Mouse (Mus musculus) E14TG2a.4 (cell line): ENCODE measurements around the gene Pip5k1c.
A peak's percentile ranks its signal among the peaks of the same experiment; 100 is the strongest.

Experiments used
- H3K27me3 ChIP-seq: 2 replicates; pipeline ENCODE4 v1.6.1; 2014; ENCODE audit warnings: low read length, control low read depth; ENCODE audit not compliant: insufficient read depth
- H3K36me3 ChIP-seq: 2 replicates; pipeline ENCODE4 v1.6.1; 2014; ENCODE audit warnings: low read length, control low read depth; ENCODE audit not compliant: insufficient read depth
- H3K4me1 ChIP-seq: replicated peaks from 2 replicates; pipeline ENCODE4 v1.6.1; 2014; ENCODE audit warnings: low read depth, low read length, control low read depth
- H3K4me3 ChIP-seq: replicated peaks from 2 replicates; pipeline ENCODE4 v1.5.1; 2014; ENCODE audit warnings: mild to moderate bottlenecking, low read length
- H3K9me3 ChIP-seq: 2 replicates; pipeline ENCODE4 v1.6.1; 2014; ENCODE audit warnings: low read length, control low read depth
- CTCF ChIP-seq: conservative IDR thresholded peaks from 2 replicates; pipeline ENCODE4 v1.5.1; 2014; ENCODE audit warnings: low read length
- NANOG ChIP-seq: IDR thresholded peaks from 2 replicates; pipeline ENCODE4 v1.6.1; 2014; ENCODE audit warnings: borderline replicate concordance, low read length, mixed read lengths
- POU5F1 ChIP-seq: IDR thresholded peaks from 2 replicates; pipeline ENCODE4 v1.6.1; 2014; ENCODE audit warnings: low read length, borderline replicate concordance

Pip5k1c gene

DNA sequence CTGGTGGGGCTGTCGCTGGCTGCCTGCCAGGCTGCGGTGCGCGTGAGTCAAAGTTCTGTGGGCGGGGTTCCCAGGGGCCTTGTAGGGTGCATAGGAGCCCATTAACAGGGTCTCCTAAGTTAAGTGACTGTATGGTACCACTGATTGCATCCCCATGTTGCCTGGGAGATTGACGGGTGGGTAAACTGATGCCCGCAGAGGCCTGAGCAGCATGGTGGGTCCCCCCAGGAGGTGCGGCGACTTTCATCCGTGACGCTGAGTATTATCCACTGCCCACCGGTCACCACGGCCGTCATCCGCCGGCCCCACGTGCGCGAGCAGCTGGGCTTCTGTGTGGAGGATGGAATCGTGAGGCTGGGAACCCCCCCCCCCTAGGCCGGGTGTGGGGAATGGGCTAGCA is 20.4 kb upstream of the Pip5k1c start:
- Histone ChIP-seq H3K4me1 (peaks cover 68% of the 10 kb centered on the region), H3K27me3 (peaks cover 5% of the 10 kb centered on the region; the same call in 1 of the 2 replicates), H3K4me3 (peak overlapping the region; percentile 67), H3K36me3 (peaks cover 60% of the 10 kb centered on the region), H3K9me3 (no peaks in the 10 kb centered on the region)
- no peak for TF ChIP-seq POU5F1
- no peak for TF ChIP-seq CTCF
- no peak for TF ChIP-seq NANOG

GRCm38 (mm10) chr10:81273842-81274241 is 18.9 kb upstream of the Pip5k1c start:
- Histone ChIP-seq H3K36me3 (peaks cover 60% of the 10 kb centered on the region), H3K27me3 (peaks cover 10% of the 10 kb centered on the region; the same call in 1 of the 2 replicates), H3K4me1 (peaks cover 73% of the 10 kb centered on the region), H3K9me3 (no peaks in the 10 kb centered on the region), H3K4me3 (peak overlapping the region; percentile 7)
- TF ChIP-seq POU5F1 (no peak), CTCF (no peak), NANOG (no peak)

DNA sequence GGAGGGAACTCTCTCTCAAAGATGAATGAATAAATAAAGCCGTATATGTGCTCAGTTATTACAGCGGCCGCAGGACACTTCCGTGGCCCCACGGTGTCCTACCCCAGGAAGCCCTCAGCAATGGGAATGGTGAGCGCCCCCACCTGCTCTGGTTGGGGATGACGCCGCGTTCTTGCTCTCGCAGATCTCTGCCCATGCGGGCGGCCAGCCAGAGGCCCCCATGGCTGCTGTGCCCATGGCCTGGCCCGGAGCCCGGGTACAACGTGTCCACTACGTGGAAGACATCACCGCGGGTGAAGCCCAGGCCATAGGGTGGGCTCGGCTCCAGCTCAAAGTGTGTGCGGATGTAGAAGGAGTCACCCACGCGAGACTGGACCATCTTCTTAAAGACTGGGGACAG is 15.1 kb upstream of the Pip5k1c start:
- Histone ChIP-seq H3K27me3 (peaks cover 28% of the 10 kb centered on the region), H3K4me1 (peaks cover 78% of the 10 kb centered on the region), H3K4me3 (peak overlapping the region; percentile 75), H3K9me3 (no peaks in the 10 kb centered on the region), H3K36me3 (peaks cover 39% of the 10 kb centered on the region)
- TF ChIP-seq CTCF (peak; percentile 23), NANOG (no peak), POU5F1 (no peak)

- H3K4me1 ChIP-seq = peaks cover 78% of the 10 kb centered on the region
- no peak for TF ChIP-seq NANOG
- TF ChIP-seq POU5F1 = no peak
- TF ChIP-seq CTCF = no peak
Observed at GRCm38 (mm10) chr10:81279496-81279895, 13.3 kb upstream of the Pip5k1c start.

GRCm38 (mm10) chr10:81284189-81284588 is 8.6 kb upstream of the Pip5k1c start:
- Histone ChIP-seq H3K36me3 (peaks cover 8% of the 10 kb centered on the region; the same call in 1 of the 2 replicates), H3K9me3 (no peaks in the 10 kb centered on the region), H3K4me1 (peaks cover 92% of the 10 kb centered on the region), H3K27me3 (peaks cover 40% of the 10 kb centered on the region), H3K4me3 (peak overlapping the region; percentile 80)
- TF ChIP-seq POU5F1 = no peak
- no peak for TF ChIP-seq CTCF
- TF ChIP-seq NANOG = no peak

More at GRCm38 (mm10) chr10:81279496-81279895, 13.3 kb upstream of the Pip5k1c start:
- Histone ChIP-seq H3K36me3 (peaks cover 25% of the 10 kb centered on the region), H3K27me3 (peaks cover 40% of the 10 kb centered on the region), H3K9me3 (no peaks in the 10 kb centered on the region), H3K4me3 (peak overlapping the region; percentile 64)

DNA sequence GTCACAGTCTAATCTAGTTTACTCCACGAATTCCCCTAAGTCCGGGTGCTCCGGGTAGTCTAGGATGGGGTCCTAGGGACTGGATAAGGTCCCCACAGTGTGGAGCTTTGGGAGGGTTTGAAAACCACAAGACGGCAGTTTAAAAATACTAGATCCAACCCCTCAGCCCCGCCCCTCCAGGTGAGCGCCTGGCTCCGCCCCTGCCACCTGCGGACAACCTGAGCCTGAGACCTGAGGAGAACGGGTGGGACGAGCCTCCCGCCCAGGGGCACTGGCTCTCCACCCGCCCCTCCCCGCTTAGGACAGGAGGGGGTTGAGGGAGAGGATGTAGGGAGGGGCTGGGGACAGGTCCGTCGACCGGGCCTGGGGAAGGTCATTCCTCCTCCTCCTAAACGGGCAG is 8.0 kb upstream of the Pip5k1c start:
- Histone ChIP-seq H3K27me3 (peaks cover 41% of the 10 kb centered on the region), H3K9me3 (no peaks in the 10 kb centered on the region), H3K4me1 (peaks cover 92% of the 10 kb centered on the region), H3K36me3 (peaks cover 7% of the 10 kb centered on the region; the same call in 1 of the 2 replicates), H3K4me3 (peak overlapping the region; percentile 80)
- TF ChIP-seq POU5F1 (no peak), CTCF (no peak), NANOG (no peak)

DNA sequence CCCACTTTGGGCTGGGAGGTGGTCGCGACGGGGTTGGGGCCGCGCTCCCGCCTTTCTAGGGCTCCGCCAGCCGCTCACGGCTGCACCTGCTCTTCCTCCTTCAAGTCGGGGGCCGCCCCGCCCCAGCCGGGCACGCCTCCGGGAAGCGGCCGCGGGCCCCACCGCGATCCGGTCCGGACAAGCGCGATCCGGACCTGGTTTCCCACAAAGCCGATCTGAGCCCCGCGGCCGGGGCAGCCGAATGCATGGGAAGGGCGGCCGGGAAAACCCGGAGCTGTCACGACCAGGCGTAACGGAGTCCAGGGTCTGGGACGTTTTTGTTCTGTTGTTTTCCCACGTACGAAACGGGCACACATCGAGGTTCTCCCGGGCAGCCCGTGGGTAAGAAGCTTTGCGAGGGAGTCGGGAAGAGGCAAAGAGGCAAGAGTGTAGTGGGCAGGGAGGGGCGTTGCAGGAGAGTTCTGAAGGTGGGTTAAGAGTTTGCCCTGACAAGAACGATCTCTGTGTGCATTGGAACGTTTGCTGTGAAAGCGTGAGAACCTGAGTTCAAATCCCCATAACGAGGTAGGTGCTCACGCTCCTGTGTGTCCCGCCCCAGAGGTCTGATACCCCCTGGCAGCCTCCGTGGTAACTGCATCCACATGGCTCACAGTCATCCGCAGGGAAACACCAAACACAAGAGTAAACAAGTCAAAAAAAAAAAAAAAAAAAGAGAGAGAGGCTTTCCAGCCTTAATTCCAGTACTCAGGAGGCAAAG is 6.9 kb upstream of the Pip5k1c start:
- Histone ChIP-seq H3K9me3 (no peaks in the 10 kb centered on the region), H3K36me3 (no peaks in the 10 kb centered on the region), H3K4me1 (peaks cover 92% of the 10 kb centered on the region), H3K4me3 (peak overlapping the region; percentile 80), H3K27me3 (peaks cover 41% of the 10 kb centered on the region)
- TF ChIP-seq POU5F1 (no peak), NANOG (no peak), CTCF (no peak; the same call in 1 of the 2 replicates)

DNA sequence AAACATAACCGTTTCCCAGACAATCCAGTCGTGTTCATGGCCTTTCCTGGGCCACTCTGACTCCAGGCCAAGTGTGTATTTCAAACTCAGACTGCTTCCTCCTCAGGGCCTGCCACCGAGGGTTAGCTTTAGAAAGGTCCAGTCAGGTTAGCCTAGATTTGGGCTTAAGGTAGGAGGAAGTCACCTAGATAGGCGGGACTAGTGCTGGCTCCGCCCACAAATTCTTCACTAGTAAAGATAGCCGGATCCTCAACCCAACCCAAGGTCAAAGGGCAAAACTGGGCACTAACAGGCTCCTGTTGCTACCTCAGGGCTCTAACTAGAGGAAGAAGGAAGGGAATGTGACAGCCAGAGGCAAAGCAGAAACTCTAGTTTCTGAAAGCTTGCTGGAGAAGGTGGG is 6.2 kb upstream of the Pip5k1c start:
- no peak for TF ChIP-seq POU5F1
- TF ChIP-seq CTCF = no peak
- no peak for TF ChIP-seq NANOG
- Histone ChIP-seq H3K4me1 (peaks cover 92% of the 10 kb centered on the region), H3K27me3 (peaks cover 36% of the 10 kb centered on the region), H3K4me3 (peak overlapping the region; percentile 80; the same call in 1 of the 2 replicates), H3K36me3 (no peaks in the 10 kb centered on the region), H3K9me3 (no peaks in the 10 kb centered on the region)
